Mouse (Mus musculus) spleen, adult 18-20 months (tissue): ENCODE data around the gene Slit2.
"Not testable (repeated sequence)": the region's sequence is repeated elsewhere in the genome, so short reads cannot be mapped to it uniquely, and the experiment has no call there.

Experiments used
- DNase-seq, 2 experiments: peaks; one replicate each; pipeline ENCODE4 v3.0.0; 2022; ENCODE audit warnings: mixed read lengths in 2 of 2

Gene Slit2

DNA sequence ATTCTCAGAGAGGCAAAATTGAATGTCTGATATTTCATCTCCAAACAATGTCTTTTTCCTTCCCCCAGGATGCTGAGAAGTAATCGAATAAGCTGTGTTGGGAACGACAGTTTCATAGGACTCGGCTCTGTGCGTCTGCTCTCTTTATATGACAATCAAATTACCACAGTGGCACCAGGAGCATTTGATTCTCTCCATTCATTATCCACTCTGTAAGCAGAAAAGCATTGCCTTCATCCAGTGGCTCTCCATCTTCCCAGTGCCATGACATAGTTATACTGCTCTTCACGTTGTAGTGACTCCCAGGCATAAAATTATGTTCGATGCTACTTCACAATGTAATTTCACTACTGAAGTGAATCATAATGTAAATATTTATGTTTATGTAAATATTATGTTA, 252.3 kb downstream of the Slit2 start:
- DNase-seq = no peak

DNA sequence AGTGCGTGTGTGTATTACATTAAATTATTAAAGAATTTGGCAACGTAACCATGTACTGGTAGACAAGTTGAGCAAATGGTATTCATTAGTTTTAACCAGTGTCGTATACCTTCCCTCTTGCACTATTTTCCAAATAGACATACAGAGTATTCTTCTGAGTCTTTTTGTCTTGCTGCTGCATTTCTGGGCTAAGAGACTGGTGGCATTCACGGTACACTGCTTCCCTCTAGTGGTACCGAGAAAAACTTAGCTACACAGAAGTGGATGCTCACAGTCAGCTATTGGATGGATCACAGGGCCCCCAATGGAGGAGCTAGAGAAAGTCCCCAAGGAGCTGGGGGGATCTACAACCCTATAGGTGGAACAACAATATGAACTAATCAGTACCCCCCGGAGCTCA, 257.8 kb downstream of the Slit2 start:
- DNase-seq = not testable (repeated sequence)

DNA sequence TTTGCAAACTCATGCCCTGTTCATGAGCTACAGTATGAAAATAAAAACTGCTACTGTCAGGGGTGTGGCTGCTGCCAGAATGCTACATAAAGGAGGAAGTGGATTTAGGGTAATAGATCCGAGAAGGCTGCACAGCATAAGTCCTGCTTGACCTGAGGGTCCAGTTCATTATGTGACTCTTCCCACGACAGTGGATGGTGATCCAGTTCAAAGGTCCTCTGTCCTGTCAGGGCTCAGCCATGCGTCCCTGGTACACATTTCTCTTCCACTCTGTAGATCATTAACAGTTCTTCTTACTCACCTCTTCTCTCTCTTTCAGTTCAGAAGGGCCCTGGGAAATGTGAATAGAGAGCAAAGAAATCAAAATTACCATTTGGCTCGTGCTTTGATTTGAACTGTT, 265.4 kb downstream of the Slit2 start:
- no peak for DNase-seq

DNA sequence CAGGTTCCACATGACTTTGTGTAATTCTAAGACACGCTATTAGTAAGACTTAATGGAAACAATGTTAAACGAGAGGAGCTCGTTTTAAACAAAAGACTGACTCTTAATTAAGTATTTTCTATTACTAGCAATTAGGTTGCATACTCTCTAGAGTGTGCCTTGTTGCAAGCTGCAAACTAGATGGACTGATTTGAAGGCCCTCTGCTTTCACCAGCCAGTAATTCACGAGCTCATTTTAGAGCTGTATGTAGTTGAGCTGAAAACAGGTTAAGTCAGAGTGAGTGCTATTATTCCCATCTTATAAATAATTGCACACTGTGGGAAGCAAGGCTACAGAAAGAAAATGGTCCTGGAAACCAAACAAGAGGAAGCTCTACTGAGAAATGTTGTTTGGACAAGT, 294.6 kb downstream of the Slit2 start:
- DNase-seq = no peak

DNA sequence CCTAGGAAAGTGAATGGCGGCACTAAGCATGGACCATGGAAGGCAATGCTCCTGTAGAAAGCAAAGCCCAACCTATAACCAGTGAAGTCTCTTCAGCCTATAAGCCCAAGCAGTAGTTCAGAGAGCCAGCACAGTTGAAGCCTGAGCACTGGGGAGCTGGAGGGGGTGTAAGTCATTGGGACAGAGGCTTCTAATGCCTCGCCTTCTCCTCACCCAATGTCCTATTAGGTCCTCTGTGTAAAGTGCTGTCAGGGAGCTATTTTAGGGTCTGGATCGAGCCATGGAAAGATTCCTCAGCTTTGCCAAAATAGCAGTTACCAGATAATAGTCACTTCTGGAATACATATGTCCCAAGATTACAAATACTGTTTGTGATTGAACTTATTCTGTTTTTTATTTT, 318.2 kb downstream of the Slit2 start:
- DNase-seq = no peak

DNA sequence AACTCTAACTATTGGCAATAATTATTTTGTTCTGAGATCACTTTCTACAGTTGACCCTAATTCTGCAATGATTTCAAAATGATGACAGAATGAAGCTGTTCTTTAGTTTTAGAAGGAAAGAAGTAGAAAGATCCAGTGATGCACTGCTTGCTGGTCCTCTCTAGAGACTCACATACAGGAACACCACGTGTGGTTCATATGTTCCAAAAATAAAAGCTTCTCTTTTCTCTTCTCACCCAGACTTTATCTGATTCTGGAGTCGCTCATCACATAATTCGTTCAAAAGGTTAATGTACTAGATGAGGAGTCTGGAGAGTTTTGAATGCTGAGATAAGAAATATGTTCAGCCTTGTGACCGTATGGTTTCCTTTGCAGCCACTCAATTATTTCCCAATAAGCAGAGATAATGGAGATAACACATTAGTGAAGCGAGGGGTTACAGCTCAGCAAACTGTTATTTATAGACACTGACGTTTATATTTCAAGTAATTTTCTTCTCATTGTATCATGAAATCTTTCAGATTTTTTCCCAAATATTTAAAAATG, 332.2 kb downstream of the Slit2 start:
- no peak for DNase-seq

DNA sequence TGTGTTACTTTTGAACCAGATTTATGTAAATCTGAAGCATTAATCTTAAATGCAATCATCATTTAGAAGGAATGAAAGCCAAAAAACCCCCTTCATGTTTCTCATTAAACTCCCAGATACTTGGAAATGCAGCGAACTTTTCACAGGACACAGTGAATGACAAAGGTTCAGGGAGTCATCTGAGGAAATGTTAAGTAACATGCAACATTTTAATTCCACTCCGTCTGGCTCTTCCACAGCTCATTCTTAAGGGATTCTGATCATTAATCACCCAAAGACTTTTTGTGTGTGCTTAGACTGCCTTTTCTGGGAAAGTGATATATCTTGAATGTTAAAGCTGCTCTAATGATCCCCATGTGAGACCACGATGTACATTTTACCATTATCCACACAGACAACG, 337.7 kb downstream of the Slit2 start:
- no peak for DNase-seq

DNA sequence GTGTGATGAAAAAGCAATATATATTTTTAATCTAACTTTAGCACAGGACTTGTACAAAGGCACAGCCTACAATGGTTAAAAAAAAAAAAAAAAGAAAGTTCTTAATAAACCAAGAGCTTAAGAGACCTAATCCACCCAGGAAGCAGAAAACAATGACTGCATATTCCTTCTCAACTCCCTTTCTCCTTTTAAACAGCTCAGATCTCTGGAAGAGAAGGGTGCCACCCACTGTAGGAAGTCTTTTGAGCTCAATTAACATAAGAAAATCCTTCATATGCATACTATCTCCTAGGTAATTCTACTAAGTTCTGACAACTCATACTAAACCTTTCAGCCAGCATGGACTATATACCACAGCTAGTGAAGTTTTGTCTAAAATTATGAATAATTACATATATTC, 343.3 kb downstream of the Slit2 start:
- DNase-seq = no peak

DNA sequence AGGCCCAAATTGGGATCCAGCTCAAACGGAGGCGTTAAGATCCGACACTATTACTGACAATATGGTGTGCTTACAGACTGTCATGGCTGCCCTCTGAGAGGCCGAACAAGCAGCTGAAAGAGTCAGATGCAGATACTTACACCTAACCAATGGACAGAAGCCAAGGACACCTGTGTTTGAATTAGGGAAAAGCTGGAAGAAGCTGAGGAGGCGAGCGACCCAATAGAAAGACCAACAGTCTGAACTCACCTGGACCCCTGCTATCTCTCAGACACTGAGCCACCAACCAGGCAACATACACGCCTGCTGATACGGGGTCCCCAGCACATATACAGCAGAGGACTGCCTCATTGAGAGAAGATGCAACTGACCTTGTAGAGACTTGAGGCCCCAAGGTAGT, 344.7 kb downstream of the Slit2 start, which contains the start of gene 5730480H06Rik:
Gene 5730480H06Rik, plus strand, starts transcription at position 301 of the 400 bp plus-strand sequence.
- no peak for DNase-seq

DNA sequence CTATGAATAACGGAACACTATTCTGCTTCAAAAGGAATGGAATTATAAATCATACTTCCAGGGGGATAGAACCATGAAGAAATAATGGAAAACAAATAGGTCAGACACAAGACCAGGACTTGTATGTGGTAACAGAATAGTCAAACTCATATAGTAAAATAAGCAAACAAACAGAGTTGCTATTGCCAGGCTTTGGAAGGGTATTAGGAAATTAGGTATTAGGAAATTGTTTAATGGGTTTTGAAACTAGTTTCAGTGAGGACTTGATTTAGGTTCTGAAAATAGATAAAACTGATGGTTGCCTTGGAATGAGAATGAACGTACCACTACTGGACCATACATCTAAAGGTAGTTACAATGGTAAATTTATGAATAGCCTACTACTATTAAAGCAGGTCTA, 346.8 kb downstream of the Slit2 start:
- no peak for DNase-seq

DNA sequence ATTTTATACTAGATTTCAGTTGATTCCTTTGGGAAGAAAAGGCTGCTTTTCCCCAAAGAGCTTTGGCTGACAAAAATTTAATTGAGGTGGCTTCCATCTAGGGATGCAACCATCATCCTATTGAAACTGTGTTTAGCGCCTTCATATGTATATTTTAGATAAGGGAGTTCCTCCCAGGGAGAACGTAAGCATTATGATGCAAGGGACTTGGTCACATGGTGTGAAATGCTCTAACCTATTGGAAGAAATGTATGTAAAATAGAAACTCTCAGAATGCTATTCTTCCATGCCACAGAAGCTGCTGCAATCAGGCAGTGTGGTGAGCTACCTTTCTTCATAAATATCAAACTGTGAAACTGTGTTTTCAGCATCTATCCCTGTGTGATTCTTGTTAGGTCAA, 347.9 kb downstream of the Slit2 start:
- no peak for DNase-seq

DNA sequence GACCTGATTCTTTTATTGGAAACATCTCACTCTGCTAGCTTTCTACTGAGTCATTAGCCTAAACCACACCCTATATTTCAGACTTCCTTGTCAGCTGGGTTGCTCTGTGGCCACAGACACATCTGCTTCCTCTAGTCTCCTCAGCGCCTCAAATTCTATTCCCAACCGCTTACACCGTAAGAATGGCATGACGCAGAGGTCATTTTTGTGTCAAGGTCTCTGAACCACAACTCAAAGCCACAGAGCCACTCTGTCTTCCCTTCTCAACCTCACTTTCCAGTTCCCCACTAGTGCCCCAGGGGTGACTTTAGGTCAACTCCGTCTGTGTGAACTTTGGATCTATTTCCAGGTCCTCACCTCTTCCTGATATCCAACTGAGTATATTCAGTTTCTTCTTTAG, 348.5 kb downstream of the Slit2 start:
- no peak for DNase-seq

DNA sequence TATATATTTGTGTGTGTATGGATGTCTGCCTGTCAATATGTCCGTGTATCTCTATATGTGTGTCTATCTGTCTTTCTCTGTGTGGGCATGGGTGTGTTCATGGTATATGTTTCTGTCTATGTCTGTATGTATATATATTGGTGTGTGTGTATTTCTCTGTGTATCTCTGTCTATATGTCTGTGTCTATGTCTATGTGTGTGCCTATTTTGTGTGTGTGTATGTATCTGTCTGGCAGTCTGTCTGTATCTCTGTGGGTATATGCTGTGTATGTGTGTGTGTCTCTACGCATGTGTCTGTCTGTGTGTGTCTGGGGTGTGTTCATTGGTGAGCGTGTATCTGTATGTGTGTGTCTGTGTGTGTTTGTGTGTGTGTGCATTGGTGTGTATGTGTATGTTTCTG, 350.5 kb downstream of the Slit2 start:
- DNase-seq = no peak

DNA sequence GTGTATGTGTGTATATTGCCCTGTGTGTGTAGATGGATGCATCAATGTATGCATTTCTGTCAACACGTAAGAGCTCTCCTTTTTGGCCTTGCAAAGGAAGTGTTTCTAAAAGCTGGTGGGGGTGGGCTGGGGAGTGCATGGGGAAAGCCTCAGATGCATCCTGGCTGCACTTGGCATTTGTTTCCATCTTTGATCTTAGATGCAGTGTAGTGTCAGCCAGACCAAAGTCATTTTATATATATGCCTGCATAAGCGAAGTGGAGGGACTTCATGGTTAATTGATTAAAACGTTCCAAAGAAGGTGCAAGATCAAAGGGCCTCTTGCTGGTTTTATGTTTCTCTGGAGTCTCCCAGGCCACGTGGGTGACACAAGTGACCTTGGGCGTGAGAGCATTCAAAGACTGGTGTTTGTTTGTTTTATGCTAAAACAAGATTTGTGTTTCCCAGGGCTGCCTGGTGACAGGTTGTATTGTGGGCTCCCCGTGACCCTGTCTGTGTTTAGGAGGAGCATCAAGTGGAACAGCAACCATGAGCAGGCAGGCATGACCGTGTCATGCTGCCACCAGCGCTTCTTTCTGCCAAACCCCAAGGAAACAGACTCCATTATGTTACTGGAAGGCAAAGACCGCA, 351.1 kb downstream of the Slit2 start:
- no peak for DNase-seq

DNA sequence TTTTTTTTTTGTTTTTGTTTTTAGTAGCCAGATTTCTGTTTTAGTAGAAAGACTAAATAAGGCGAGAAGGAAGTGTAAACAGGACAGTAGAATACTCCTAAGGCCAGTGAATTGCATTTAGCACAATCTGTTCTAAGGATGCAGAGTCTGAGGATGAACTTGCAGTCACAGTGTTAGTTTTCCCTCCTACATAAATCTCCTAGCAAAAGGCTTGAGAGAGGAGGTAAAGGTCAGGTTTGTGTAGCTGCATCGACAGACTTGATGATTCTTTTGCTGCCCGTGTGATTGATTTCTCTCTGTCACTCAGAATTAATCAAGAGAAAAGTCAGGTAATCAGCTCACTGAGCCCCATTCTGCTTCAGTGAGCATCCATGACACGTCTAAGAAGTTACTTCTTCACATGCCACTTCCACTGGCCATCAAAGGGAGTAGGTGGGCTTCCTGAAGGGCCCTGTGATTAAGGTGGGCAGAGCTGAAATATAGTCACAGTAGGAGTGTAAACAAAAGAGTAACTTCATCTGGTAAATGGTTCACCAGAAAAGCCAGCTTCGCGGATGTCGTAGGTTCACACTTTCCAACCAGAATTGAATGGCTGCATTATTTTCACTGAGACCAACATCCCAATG, 358.0 kb downstream of the Slit2 start:
- no peak for DNase-seq

DNA sequence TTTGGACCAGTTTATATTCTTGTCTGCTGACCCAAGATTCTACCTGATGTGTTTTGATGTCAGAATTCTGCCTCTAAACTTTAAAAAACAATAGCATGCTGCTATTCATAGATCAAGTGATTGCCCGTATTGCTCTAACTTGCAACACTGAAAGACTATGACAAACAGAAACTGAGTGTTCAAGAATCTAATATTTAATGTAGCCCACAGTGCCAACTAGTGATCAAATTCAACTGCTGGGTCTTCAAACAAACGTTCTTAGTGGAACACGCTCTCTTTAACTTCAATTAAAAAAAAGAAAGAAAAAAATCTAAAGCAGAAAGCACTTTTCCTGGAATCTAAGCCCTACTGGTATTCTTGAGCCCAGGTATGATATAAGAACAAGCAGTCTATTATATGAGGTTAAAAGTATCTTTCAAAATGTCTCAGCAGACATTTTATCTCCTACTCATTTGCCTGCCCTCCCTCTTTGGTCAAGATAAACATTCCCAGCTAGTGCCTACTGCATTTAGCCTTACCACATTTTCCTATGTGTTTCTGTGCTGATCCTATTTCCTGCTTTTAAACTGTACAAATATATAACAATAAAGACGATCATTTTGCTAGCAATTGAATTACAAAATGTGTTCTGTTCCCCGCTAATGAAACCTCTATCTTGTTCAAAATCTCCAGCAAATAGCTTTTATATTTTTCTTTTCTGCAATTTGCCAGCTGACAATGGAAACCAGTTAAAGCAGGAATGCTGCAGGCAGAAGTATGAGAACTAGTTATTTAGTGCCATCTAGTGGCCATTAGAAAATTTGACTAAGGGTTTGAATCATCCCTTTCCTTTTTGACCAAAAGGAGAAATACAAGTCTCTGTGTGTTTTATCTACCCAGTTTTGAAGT, 362.4 kb downstream of the Slit2 start:
- no peak for DNase-seq

DNA sequence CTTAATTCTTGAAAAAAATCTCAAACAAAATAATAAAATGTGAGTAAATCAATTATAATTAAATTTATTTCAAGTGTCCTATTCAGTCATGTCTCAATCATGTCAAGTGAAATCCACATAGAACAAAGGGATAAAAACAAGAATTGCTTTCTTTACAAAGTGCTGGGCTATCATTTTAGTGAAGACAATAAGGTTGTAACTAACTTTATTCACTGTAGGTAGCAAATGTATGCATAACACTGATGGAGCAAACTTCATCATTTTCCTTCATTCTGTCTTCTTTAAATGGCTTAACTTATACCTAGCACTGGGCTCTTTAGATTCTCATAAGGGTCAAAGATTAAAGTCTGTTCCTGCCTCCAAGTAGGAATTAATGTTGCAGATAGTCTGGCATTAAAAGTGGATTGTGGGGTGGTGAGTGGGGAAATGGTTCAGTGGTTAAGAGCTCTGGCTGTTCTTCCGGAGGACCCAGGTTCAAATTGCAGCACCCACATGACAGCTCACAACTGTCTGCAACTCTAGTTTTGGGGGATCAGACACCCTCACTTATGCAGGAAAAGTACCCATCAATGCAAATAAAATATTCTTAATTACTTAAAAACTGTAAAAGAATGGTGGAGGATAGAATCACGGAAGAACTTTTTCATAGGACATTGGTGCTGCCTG, 363.2 kb downstream of the Slit2 start:
- no peak for DNase-seq

DNA sequence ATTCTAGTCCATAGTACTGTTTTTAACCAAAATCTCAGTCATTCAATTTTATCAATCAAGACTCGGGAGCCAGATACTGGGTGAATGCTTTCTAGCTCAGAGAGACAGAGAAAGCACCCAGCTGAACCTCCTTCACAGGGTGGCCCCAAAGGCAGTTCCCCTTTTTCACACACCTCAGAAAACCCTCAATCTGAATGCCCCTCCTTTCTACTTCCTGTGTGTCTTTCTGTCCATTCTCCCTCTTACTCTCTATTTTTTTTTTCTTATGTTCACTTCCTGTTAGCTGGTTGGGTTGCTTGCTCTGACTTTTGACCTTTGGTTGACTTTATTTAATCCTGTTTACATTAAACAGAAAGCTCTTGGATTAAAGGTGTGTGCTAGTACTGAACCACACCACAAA, 366.4 kb downstream of the Slit2 start:
- no peak for DNase-seq
